Mouse (Mus musculus): ENCODE measurements around the gene Nr4a3.
A peak's percentile ranks its signal among the peaks of the same experiment; 100 is the strongest.

Gene Nr4a3

DNA sequence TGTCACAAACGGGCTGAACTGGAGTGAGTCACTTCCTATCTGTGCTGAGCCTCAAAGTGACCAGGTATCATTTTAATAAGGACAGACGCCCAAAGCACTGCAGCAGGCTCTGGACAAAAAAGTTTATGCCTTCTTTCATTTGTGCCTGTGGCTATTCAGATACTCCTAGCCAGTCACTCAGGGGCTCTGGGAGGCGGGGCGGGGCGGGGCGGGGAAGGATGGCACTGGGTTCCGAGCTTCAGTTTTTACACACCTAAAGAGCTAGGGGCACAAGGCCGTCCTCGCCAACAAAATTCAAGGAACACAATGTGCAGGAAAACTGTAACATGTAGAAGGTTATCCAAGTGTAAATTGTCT is 79.4 kb downstream of the Nr4a3 start:
- DNase-seq, result no peak

DNA sequence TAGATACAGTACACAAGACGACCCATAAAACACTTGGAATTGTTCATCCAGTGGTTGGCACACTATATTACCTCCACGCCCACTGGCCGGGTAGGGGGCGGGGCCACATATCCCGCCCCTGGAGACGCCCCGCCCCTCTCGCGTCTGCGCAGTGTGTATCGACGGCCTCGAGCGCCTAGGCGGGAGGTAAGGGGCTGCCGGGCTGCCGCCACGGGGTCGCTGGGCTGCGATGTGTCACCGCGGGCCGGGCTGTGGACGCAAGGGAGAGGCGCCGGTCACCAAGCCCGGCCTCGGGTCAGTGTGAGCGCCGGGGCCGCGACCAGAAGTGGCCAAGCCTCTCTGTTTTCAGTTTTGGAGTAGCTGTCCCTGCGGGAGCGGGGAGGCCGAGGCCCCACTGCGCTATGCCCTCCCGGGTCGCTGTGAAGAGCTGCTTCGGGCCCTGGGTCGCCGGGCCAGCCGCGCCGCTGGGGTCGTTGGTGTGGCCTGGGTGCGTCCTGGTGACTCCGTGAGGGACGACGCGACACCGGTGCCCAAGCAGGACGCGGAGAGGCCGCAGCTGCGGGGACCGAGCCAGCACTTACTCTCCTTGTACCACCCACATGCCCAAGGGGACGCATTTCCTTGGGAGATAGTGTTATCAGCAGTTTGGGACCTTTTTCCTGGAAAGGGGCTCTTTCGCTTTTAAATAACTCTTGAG is 80.0 kb downstream of the Nr4a3 start, which contains the start of gene Stx17:
Gene Stx17, plus strand, starts transcription at position 143 of the 697 bp plus-strand sequence.
- peak; percentile 92 to 94 for DNase-seq

DNA sequence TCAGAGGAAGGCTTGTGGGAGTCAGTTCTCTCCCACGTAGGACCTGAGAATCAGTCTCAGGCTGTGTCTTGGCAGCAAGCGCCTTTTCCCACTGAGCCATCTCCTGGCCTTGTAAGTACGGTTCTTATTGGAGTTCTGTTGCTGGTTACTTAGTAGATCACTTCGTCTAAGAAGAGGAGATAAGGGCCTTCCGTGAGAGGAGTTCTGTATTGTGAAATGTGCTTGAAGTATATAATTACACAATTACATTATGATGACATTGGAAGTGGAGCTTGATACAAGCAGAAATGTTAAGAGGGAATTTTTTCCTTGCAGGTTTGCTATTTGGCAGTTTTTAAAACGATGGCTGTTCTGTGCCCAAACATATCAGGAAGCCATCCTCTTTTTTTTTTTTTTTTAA is 85.4 kb downstream of the Nr4a3 start:
- no peak for DNase-seq

DNA sequence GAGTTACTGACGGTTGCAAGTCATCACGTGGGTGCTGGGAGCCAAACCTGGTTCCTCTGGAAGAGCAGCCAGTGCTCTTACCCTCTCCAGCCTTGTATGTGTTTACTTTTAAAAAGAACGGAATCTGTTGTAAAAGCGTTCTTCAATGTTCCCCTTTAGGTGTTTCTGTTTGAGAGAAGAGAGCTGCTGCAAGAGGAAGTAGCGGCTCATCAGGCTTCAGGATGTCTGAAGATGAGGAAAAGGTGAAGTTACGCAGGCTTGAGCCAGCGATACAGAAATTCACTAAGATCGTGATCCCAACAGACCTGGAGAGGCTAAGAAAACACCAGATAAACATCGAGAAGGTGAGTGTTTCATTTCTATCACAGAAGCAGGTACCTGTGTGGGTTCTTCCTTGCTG is 86.7 kb downstream of the Nr4a3 start:
- DNase-seq, result no peak

DNA sequence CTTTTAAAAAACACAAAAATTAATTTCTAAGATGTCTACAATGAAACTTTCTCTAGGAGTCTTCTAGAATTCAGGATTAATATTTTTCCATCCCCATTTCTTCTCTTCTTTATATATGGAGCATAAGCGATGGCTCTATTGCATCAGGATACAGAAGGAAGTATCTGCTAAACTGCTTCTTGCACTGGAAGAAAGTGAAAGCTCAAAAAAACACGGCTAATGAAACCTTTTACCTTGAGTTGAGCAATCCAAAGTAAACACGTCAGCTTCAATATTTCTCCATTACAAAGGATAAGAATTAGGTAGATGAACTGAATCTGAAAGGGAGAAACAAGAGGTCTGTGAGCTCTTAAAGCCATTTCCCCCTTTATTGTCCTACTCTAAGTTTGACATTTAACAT is 87.8 kb downstream of the Nr4a3 start:
- no peak for DNase-seq
